Mouse (Mus musculus) embryonic facial prominence, embryonic 14.5 days (tissue): ENCODE data around the gene Glis2. TPM values are rescaled to one million over a fixed set of nuclear protein-coding genes. Genes with fewer than 3 reads are reported as not detected.

ENCODE experiments used
- ATAC-seq: fragments of 200-750 bp; cut with Nextera tagmentation; 2 replicates; pipeline ENCODE4 v1.8.0; 2017; ENCODE audit warnings: low read depth, moderate number of reproducible peaks, moderate TSS enrichment
- DNase-seq: peaks from one replicate; pipeline ENCODE4 v3.0.0-alpha.2; 2015; ENCODE audit warnings: low spot score
- H3K27ac ChIP-seq: fragments of 300-500 bp; sonication (generic); replicated peaks from 2 replicates; pipeline ENCODE4 v1.5.1; 2014; ENCODE audit warnings: low read depth, mild to moderate bottlenecking, low read length, moderate library complexity
- H3K27me3 ChIP-seq: fragments of 300-500 bp; sonication (generic); replicated peaks from 2 replicates; pipeline ENCODE4 v1.6.1; 2014; ENCODE audit warnings: low read length; ENCODE audit not compliant: control insufficient read depth, insufficient read depth
- H3K36me3 ChIP-seq: fragments of 300-500 bp; sonication (generic); 2 replicates; pipeline ENCODE4 v1.6.1; 2014; ENCODE audit warnings: low read length, mixed read lengths; ENCODE audit not compliant: control insufficient read depth, insufficient read depth
- H3K4me1 ChIP-seq: fragments of 300-500 bp; sonication (generic); 2 replicates; pipeline ENCODE4 v1.6.1; 2014; ENCODE audit warnings: antibody characterized with exemption, low read length; ENCODE audit not compliant: control insufficient read depth, insufficient read depth
- H3K4me2 ChIP-seq: fragments of 300-500 bp; sonication (generic); 2 replicates; pipeline ENCODE4 v1.6.1; 2014; ENCODE audit warnings: low read depth, mild to moderate bottlenecking, low read length, moderate library complexity, mixed read lengths
- H3K4me3 ChIP-seq: fragments of 300-500 bp; sonication (generic); 2 replicates; pipeline ENCODE4 v1.5.1; 2014; ENCODE audit warnings: low read depth, mild to moderate bottlenecking, low read length
- H3K9ac ChIP-seq: fragments of 300-500 bp; sonication (generic); 2 replicates; pipeline ENCODE4 v1.6.1; 2014; ENCODE audit warnings: low read depth, mild to moderate bottlenecking, low read length, moderate library complexity, mixed read lengths
- H3K9me3 ChIP-seq: fragments of 300-500 bp; sonication (generic); 2 replicates; pipeline ENCODE4 v1.6.1; 2016; ENCODE audit warnings: low read length; ENCODE audit not compliant: control insufficient read depth
- WGBS: fragments of 180-500 bp; shearing (Covaris S2); extraction: QIAGEN DNeasy Blood & Tissue Kit; methylation state at CpG from one replicate; pipeline ENCODE4 v1.1.7; 2014; 5-methylcytosine and 5-hydroxymethylcytosine counted together
- polyA plus RNA-seq: library from polyadenylated mRNA; unstranded; fragments of >200 nt; fragmentation: Nextera tagmentation; extraction: Ambion mirVana; gene quantifications from 2 replicates; pipeline ENCODE4 v1.2.1, GENCODE M21; 2014

Gene Glis2
- polyA plus RNA-seq, 1 experiment from 2014 or later = 34.7 TPM

- Histone ChIP-seq H3K27ac (no peak overlapping the region), H3K36me3 (0 out of 2 replicates have a peak, but pooled peaks cover 3% of the 10 kb centered on the region), H3K4me3 (no peak overlapping the region), H3K4me1 (peaks cover 40% of the 10 kb centered on the region), H3K27me3 (no peaks in the 10 kb centered on the region), H3K9me3 (no peaks in the 10 kb centered on the region), H3K4me2 (no peak overlapping the region), H3K9ac (no peak overlapping the region)
- 86% methylated on average over 1 of the region's 1 CpGs for WGBS
- no peak for ATAC-seq
- no peak for DNase-seq
Observed at GRCm38 (mm10) chr16:4555555-4555954, 39.0 kb upstream of the Glis2 start.

DNA sequence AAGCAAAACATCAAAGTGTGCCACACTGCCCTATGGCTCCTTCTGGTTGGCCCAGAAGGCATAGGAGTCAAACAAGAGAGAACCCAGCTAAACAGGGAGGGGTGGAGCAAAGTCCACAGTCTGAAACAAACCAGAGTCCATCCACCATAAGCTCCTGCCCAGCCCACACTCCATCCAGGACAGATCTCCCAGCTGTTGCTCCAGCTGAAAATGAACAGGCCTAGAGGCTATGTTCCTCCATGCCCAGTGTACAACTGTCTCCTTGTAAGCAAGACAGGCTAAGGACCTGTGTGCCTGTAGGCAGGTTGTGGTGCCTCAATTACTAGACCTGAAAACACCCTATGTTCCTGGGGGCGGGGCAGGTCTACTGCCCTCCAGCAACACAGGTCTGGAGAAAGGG is 37.4 kb upstream of the Glis2 start:
- no peaks in the 10 kb centered on the region for H3K9me3 ChIP-seq
- no peak for ATAC-seq
- H3K9ac ChIP-seq = peak overlapping the region; percentile 78; the same call in 1 of the 2 replicates
- H3K27ac ChIP-seq = peak overlapping the region; percentile 89
- DNase-seq = no peak
- H3K4me2 ChIP-seq = peak overlapping the region; percentile 72
- H3K4me1 ChIP-seq = peaks cover 38% of the 10 kb centered on the region
- peak overlapping the region; percentile 81 for H3K4me3 ChIP-seq
- H3K36me3 ChIP-seq = no peaks in the 10 kb centered on the region
- 91% methylated on average over 1 of the region's 1 CpGs for WGBS
- H3K27me3 ChIP-seq = no peaks in the 10 kb centered on the region

- peak overlapping the region; percentile 89 for H3K27ac ChIP-seq
- H3K9ac ChIP-seq = peak overlapping the region; percentile 78
- H3K36me3 ChIP-seq = no peaks in the 10 kb centered on the region
- peaks cover 30% of the 10 kb centered on the region for H3K4me1 ChIP-seq
- H3K9me3 ChIP-seq = no peaks in the 10 kb centered on the region
- no peaks in the 10 kb centered on the region for H3K27me3 ChIP-seq
- DNase-seq = peak; percentile 88
- peak overlapping the region; percentile 72 for H3K4me2 ChIP-seq
- H3K4me3 ChIP-seq = peak overlapping the region; percentile 81
- WGBS = under 1% methylated on average over 19 of the region's 19 CpGs
- ATAC-seq = peak; percentile 75
Observed at GRCm38 (mm10) chr16:4557949-4558348, 36.6 kb upstream of the Glis2 start.

GRCm38 (mm10) chr16:4558384-4558979 is 36.0 kb upstream of the Glis2 start:
- peak overlapping the region; percentile 89 for H3K27ac ChIP-seq
- H3K9ac ChIP-seq = peak overlapping the region; percentile 78
- H3K4me2 ChIP-seq = peak overlapping the region; percentile 72
- 0% methylated on average over 31 of the region's 38 CpGs for WGBS
- peaks cover 24% of the 10 kb centered on the region for H3K4me1 ChIP-seq
- H3K9me3 ChIP-seq = no peaks in the 10 kb centered on the region
- H3K36me3 ChIP-seq = no peaks in the 10 kb centered on the region
- DNase-seq (peak; percentile 98), ATAC-seq (peak; percentile 93)
- peak overlapping the region; percentile 81 for H3K4me3 ChIP-seq
- H3K27me3 ChIP-seq = no peaks in the 10 kb centered on the region

DNA sequence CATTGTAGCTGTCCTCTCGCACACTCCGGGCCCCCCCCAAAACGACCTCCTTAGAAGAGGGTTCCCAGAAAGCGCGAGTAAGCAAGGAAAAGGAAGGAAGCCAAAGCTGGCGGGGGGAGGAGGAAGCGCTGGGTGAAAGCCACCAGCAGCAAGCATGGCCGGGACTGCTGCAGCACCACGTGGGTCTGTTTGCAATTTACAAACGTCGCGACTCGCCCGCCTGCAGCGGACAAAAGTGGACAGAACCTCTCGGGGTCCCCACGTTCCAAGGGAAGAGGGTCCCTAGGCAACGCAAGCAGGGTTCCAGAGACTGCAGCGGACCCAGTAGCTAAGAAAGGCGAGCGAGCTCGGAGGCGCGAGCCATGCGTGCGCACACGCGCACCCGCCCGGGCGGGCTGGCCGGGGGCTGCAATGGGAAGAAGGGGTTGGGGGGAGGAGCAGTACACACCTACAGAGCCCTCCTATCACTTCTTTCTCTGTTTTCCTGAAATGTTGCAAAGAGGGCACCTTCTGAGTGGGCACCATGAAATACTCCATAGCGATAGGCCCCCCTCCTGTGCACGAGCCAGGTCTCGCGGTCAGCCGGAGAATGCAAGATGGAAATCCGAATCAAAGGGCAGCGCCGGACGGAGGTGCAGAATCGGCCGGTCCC is 35.4 kb upstream of the Glis2 start:
- peak overlapping the region; percentile 72 for H3K4me2 ChIP-seq
- peak; percentile 34 for ATAC-seq
- H3K9me3 ChIP-seq = no peaks in the 10 kb centered on the region
- no peaks in the 10 kb centered on the region for H3K36me3 ChIP-seq
- H3K9ac ChIP-seq = peak overlapping the region; percentile 78
- peak; percentile 71 for DNase-seq
- peak overlapping the region; percentile 81 for H3K4me3 ChIP-seq
- H3K27me3 ChIP-seq = no peaks in the 10 kb centered on the region
- peak overlapping the region; percentile 89 for H3K27ac ChIP-seq
- peaks cover 19% of the 10 kb centered on the region for H3K4me1 ChIP-seq
- WGBS = 1% methylated on average over 21 of the region's 43 CpGs

DNA sequence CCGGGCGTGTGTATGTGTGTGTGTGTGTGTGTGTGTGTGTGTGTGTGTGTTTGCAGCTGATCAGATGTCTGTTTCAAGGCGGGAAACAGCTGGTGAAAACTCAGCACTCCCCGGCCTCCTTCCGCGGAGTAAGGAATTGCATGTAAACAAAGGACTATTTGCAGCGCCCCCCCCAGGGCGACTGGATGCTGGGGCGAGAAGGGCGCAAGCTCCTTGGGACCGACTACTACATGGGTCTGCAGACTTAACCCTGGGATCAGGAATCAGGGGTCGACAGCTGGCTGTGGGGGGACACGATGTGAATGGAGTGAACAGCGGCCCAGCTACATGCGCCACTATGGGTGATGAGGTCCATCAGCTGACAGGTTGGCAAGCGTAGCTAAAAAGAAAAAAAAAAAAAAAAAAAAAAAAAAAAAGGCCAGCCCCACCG is 34.8 kb upstream of the Glis2 start, which contains the start of gene Tfap4:
Gene Tfap4, minus strand, starts transcription at position 140 of the 430 bp plus-strand sequence.
- no peaks in the 10 kb centered on the region for H3K36me3 ChIP-seq
- H3K4me3 ChIP-seq = peak within 1 kb of the TSS; percentile 81
- DNase-seq (peak; percentile 97), ATAC-seq (peak; percentile 39)
- H3K27me3 ChIP-seq = no peaks in the 10 kb centered on the region
- under 1% methylated on average over 14 of the region's 17 CpGs for WGBS
- no peaks in the 10 kb centered on the region for H3K9me3 ChIP-seq
- peaks cover 19% of the 10 kb centered on the region for H3K4me1 ChIP-seq
- H3K9ac ChIP-seq = peak within 1 kb of the TSS; percentile 78
- H3K27ac ChIP-seq = peak within 1 kb of the TSS; percentile 89
- H3K4me2 ChIP-seq = peak within 1 kb of the TSS; percentile 72

DNA sequence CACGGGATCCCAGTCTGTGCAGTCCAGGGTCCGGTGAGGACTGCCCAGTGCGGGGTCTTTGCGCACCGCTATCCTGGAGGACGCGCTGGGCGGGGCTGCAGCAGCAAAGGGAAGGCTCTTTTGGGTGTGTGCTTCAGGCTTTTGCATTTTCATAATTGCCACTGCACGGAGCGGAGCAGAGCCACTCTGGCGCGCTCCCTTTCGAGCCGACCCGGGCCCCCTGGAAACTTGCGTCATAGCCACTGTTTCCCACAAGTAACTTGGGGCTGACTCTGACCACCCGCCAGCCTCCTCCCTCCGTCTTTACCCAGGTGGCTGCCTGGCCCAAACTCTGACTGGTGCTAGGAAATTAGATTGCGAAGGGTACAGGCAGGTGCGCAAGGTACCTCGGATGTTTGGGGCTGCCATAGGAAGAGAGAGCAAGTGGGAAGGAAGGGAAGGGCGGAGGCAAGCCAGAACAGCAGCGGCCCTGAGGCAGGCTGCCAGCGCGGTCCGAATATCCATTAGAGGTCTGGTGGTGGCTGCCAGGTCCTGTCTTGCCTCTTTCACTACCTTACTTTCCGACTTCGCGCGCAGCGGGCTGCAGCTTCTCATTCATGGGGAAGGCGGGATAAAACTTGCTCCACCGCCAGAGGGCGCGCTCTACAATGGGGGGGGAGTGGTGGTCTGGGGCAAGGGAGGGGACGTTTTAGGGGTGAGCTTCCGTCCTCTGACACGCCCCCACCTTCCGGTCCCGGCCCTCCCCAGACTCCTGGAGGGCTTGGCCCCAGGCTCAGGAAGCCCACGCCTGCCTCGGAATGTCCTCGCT is 34.2 kb upstream of the Glis2 start:
- Histone ChIP-seq H3K9ac (peak overlapping the region; percentile 78), H3K4me2 (peak overlapping the region; percentile 72), H3K4me3 (peak overlapping the region; percentile 81), H3K9me3 (no peaks in the 10 kb centered on the region), H3K27me3 (no peaks in the 10 kb centered on the region), H3K27ac (peak overlapping the region; percentile 89), H3K36me3 (no peaks in the 10 kb centered on the region), H3K4me1 (peaks cover 19% of the 10 kb centered on the region)
- ATAC-seq = peak; percentile 26
- 0% methylated on average over 32 of the region's 43 CpGs for WGBS
- peak; percentile 82 for DNase-seq

DNA sequence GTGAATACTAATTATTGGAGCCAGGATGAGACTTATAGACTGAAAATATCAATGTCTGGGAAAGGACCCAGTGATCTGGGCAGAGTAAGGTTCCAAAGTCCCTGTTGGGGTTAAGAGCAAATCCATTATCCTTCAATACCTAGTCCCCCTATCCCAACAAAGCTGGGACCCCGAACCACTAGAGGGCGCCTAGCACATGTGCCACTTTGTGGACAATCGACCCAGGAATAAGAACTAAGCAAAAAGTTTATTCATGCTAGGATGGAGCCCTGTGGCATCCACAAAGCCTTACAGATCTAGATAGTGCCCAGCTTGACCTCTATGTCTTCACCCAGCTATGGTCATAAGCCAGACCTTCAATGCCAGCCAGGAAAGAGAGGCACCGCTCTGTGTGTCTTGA is 26.6 kb upstream of the Glis2 start:
- no peak overlapping the region for H3K4me2 ChIP-seq

More for the DNA sequence above, 26.6 kb upstream of the Glis2 start:
- Histone ChIP-seq H3K9me3 (no peaks in the 10 kb centered on the region), H3K4me1 (peaks cover 4% of the 10 kb centered on the region), H3K36me3 (no peaks in the 10 kb centered on the region), H3K27me3 (no peaks in the 10 kb centered on the region), H3K4me3 (no peak overlapping the region), H3K27ac (no peak overlapping the region), H3K9ac (no peak overlapping the region)
- WGBS = 16% methylated on average over 4 of the region's 4 CpGs
- peak; percentile 80 for ATAC-seq
- DNase-seq = peak; percentile 90
